ENCODE assay signal across 9 mouse cellular contexts in genomic region chr8:72281634-72282033, GRCm38 (mm10). TPM values are rescaled to one million over a fixed set of nuclear protein-coding genes. Genes with fewer than 3 reads are reported as not detected.
DNase-seq lines count a peak whose midpoint lies in the region; ATAC-seq and TF ChIP-seq lines count a peak whose summit lies in the region.
"Had no signal": no experiment of that assay in that cellular context is flagged by ENCODE, and none has a peak within 500 bp of the region (broad histone marks: within the 10 kb centered on the region; RNA-seq: fewer than 3 reads in every experiment).

No protein-coding gene starts in this region.

- TF ChIP-seq POLR2A in brain, embryonic 14.5 days (IDR thresholded peaks at IDR 0.05; ENCODE audit: borderline replicate concordance, extremely low read depth, insufficient read depth, insufficient read length, poor library complexity, severe bottlenecking): no peak

- no peaks in the 10 kb centered on the region for H3K36me3 ChIP-seq in heart, embryonic 13.5 days
- H3K36me3 ChIP-seq in kidney, embryonic 16.5 days (ENCODE audit: insufficient read depth, low read length): no peaks in the 10 kb centered on the region
- H3K36me3 ChIP-seq in midbrain, embryonic 10.5 days: no peaks in the 10 kb centered on the region

- H3K4me2 ChIP-seq in heart, embryonic 13.5 days: no peak overlapping the region
- H3K4me2 ChIP-seq in kidney, embryonic 16.5 days (replicated peaks; ENCODE audit: low read depth, low read length): no peak overlapping the region

- peak; percentile 38; the same call in 1 of the 2 replicates for ATAC-seq in heart, embryonic 13.5 days (ENCODE audit: extremely low read depth, insufficient number of reproducible peaks, low FRiP score, low TSS enrichment)
- peak; percentile 69 for ATAC-seq in kidney, embryonic 16.5 days (ENCODE audit: low FRiP score, low TSS enrichment)

- TF ChIP-seq CTCF in brain, embryonic 14.5 days (IDR thresholded peaks at IDR 0.05; ENCODE audit: borderline replicate concordance, extremely low read depth, insufficient read depth, insufficient read length): no peak

- 23% methylated on average over 3 of the region's 3 CpGs for WGBS in heart, embryonic 13.5 days
- WGBS in kidney, embryonic 16.5 days: 34% methylated on average over 3 of the region's 3 CpGs
- 55% methylated on average over 3 of the region's 3 CpGs for WGBS in midbrain, embryonic 10.5 days

- no peak for DNase-seq in heart, postnatal 36 days
- DNase-seq in 416B (ENCODE audit: low read depth): peak; percentile 92
- peak; percentile 51 for DNase-seq in brain, embryonic 14.5 days (ENCODE audit: low read depth)
- no peak for DNase-seq in urinary bladder, postnatal 4 days (ENCODE audit: low spot score in 2 of 2)
- DNase-seq in midbrain, embryonic 10.5 days (ENCODE audit: low spot score): no peak
- no peak for DNase-seq in spleen, postnatal 10 days (ENCODE audit: low spot score in 2 of 2)
- DNase-seq: thymus, postnatal 36 days had no signal

- H3K27ac ChIP-seq in heart, embryonic 13.5 days (replicated peaks): peak overlapping the region; percentile 61
- 0 out of 2 replicates have a peak overlapping the region, but pooled peaks have one; percentile 41 for H3K27ac ChIP-seq in kidney, embryonic 16.5 days (ENCODE audit: low read length)
- H3K27ac ChIP-seq in midbrain, embryonic 10.5 days (replicated peaks): no peak overlapping the region

- intact Hi-C loops in heart, postnatal 36 days (cut with DNase I): no loop called here

- no peaks in the 10 kb centered on the region for H3K9me3 ChIP-seq in heart, embryonic 13.5 days
- H3K9me3 ChIP-seq in kidney, embryonic 16.5 days (ENCODE audit: low read length): no peaks in the 10 kb centered on the region
- H3K9me3 ChIP-seq in midbrain, embryonic 10.5 days (replicated peaks): no peaks in the 10 kb centered on the region

- no peak overlapping the region for H3K4me3 ChIP-seq in heart, embryonic 13.5 days
- H3K4me3 ChIP-seq in kidney, embryonic 16.5 days (ENCODE audit: low read length): no peak overlapping the region
- H3K4me3 ChIP-seq in midbrain, embryonic 10.5 days: no peak overlapping the region

- peaks cover 18% of the 10 kb centered on the region for H3K4me1 ChIP-seq in heart, embryonic 13.5 days
- H3K4me1 ChIP-seq in kidney, embryonic 16.5 days (ENCODE audit: insufficient read depth, low read length): no peaks in the 10 kb centered on the region
- H3K4me1 ChIP-seq in midbrain, embryonic 10.5 days: no peaks in the 10 kb centered on the region

- no peak overlapping the region for H3K9ac ChIP-seq in heart, embryonic 13.5 days
- no peak overlapping the region for H3K9ac ChIP-seq in kidney, embryonic 16.5 days (replicated peaks; ENCODE audit: low read length)

- no peaks in the 10 kb centered on the region for H3K27me3 ChIP-seq in heart, embryonic 13.5 days (replicated peaks)
- H3K27me3 ChIP-seq in kidney, embryonic 16.5 days (ENCODE audit: insufficient read depth, low read length): no peaks in the 10 kb centered on the region
- no peaks in the 10 kb centered on the region for H3K27me3 ChIP-seq in midbrain, embryonic 10.5 days (ENCODE audit: low read depth, poor library complexity, severe bottlenecking)

RNA-seq across cellular contexts. Expression of gene Gm10282, which starts 23.4 kb away (rescaled TPM):
- polyA plus RNA-seq in heart, embryonic 13.5 days (2015; fragmentation: Nextera tagmentation; extraction: Ambion mirVana): 15.9 and 19.4 TPM in 2 replicates
- 10 to 100 TPM in 1 of 2 experiments, 1 to 10 TPM in 1; 6.9 to 10.2 TPM for total RNA-seq in heart, postnatal 36 days (2021)
- polyA plus RNA-seq in brain, embryonic 14.5 days (2012; rRNA removed): 11.5 and 14.3 TPM in 2 replicates
- 30.6 and 40.7 TPM in 2 replicates for polyA plus RNA-seq in kidney, embryonic 16.5 days (2015; fragmentation: Nextera tagmentation; extraction: Ambion mirVana)
- polyA plus RNA-seq in midbrain, embryonic 10.5 days (2016; fragmentation: Nextera tagmentation; extraction: Ambion mirVana): 38.0 and 38.7 TPM in 2 replicates

RNA-seq across cellular contexts. Expression of gene Klf2, which starts 37.2 kb away (rescaled TPM):
- polyA plus RNA-seq in heart, embryonic 13.5 days (2015; fragmentation: Nextera tagmentation; extraction: Ambion mirVana): 14.2 and 15.1 TPM in 2 replicates
- total RNA-seq in heart, postnatal 36 days (2021): 10 to 100 TPM; 42.2 to 97.6 TPM
- 8.0 and 11.0 TPM in 2 replicates for polyA plus RNA-seq in brain, embryonic 14.5 days (2012; rRNA removed)
- polyA plus RNA-seq in kidney, embryonic 16.5 days (2015; fragmentation: Nextera tagmentation; extraction: Ambion mirVana): 10.1 and 10.4 TPM in 2 replicates
- polyA plus RNA-seq in midbrain, embryonic 10.5 days (2016; fragmentation: Nextera tagmentation; extraction: Ambion mirVana): 4.0 and 4.1 TPM in 2 replicates

RNA-seq across cellular contexts. Expression of gene Ap1m1, which starts 41.8 kb away (rescaled TPM):
- polyA plus RNA-seq in heart, embryonic 13.5 days (2015; fragmentation: Nextera tagmentation; extraction: Ambion mirVana): 107 and 116 TPM in 2 replicates
- 10 to 100 TPM; 49.4 to 49.6 TPM for total RNA-seq in heart, postnatal 36 days (2021)
- 242 and 254 TPM in 2 replicates for polyA plus RNA-seq in brain, embryonic 14.5 days (2012; rRNA removed)
- polyA plus RNA-seq in kidney, embryonic 16.5 days (2015; fragmentation: Nextera tagmentation; extraction: Ambion mirVana): 142 and 143 TPM in 2 replicates
- polyA plus RNA-seq in midbrain, embryonic 10.5 days (2016; fragmentation: Nextera tagmentation; extraction: Ambion mirVana): 201 and 235 TPM in 2 replicates

Comparison
In these comparisons a context has a peak if more than half of its experiments do, and no peak if none do; other contexts are left out.
1. DNase-seq: peak in 416B (single experiment) and brain, embryonic 14.5 days (single experiment); none in heart, postnatal 36 days (0 of 2), urinary bladder, postnatal 4 days (0 of 2), midbrain, embryonic 10.5 days (single experiment) and spleen, postnatal 10 days (0 of 2).